Mouse (Mus musculus): Measurements from ENCODE around the gene Mmab.
A peak's percentile ranks its signal among the peaks of the same experiment; 100 is the strongest.

Mmab gene

DNA sequence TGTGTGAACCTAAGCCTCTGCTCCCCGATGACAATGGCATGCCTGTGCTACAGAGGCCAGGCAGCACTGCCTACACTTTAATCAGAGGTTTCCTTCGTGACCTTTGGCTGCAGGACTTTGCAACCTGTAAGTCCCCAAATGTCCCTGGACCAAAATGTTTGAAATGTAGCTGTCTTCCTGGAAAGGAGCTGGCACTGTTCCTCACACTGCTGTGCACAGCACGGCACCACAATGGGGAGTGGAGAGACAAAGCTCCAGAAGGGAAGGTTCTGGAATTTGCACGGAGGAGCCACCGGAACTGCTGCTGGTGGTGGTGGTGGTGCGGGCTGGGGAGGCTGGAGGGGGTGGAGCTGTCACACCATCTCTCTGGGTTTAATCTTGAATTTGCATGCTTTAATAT, 17.1 kb downstream of the Mmab start:
- DNase-seq = no peak

DNA sequence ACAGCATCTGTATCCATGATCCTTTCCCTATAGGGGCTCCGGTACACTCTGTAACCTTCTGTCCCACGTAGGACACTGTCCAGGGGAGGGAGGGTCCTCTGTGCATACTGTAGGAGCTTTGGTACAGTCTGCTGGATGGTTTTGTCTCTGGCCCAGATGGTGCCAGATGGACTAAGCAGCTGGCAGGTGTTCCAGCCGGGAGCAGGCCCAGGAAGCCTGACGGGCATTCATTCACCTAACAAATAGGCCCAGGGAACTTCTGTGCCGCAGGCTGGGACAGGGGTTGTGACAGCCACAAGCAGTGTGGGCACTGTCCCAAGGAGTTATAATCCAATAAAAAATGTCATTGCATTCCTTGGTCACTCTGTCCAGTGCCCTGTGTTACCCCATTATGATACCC, 19.9 kb downstream of the Mmab start:
- DNase-seq = no peak

DNA sequence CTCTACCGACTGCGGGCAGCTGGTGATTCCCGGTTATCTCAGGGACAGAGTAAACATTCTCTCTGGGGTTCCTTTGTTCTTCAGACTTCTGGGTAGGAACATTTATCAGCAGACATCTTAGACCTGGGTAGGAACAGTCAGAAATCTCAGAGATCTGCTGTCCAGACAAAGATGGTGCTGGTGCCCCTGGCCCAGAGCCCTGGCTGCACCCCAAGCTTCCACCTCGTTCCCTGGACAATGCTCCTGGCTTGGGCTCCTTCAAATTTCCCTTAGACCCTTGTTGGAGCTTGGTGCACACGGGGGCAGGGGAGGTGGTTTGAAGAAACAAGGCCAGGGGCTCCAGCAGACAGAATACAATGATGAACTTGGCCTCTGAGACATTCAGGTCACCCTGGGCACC, 21.3 kb downstream of the Mmab start:
- DNase-seq = no peak

- DNase-seq = peak; percentile 28
Observed at GRCm38 (mm10) chr5:114421561-114422298, 22.1 kb downstream of the Mmab start.

- DNase-seq = no peak
Observed at GRCm38 (mm10) chr5:114418541-114418940, 25.3 kb downstream of the Mmab start.

GRCm38 (mm10) chr5:114416855-114417254, 27.0 kb downstream of the Mmab start:
- no peak for DNase-seq

GRCm38 (mm10) chr5:114415606-114416005, 28.3 kb downstream of the Mmab start:
- DNase-seq = no peak

DNA sequence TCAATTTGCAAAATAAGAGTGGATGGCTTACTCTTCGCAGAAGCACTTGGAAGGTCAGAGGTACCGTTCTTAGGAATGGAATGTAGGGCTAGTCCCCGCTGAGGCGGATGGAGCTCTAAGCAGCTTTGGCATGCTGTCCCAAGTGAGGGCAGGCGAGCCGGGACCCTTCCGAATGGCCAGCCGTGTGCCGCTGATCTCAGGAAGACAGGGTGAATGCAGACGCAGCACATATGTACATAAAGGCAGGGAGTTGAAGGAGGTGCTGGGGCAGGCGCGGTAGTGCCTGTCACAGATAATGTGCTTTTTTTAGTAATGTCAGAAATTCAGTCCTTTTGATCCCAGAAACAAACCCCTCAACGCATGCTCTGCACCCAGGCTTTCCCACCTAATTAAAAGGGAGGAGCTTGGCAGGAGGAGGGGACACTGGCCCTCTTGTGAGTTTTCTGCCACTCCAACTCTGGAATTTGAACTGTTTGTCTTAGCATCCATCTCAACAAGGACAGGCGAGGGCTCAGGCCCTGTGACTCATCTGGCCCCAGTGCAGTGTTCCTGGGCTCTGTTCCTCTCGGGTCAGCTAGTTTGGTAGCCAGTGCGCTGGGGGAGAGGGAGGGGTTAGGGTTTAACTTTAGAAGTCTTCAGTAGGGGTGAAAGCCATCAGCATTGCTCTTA, 30.7 kb downstream of the Mmab start:
- DNase-seq = peak; percentile 81

GRCm38 (mm10) chr5:114412361-114412998, 31.4 kb downstream of the Mmab start:
- peak; percentile 45 for DNase-seq

DNA sequence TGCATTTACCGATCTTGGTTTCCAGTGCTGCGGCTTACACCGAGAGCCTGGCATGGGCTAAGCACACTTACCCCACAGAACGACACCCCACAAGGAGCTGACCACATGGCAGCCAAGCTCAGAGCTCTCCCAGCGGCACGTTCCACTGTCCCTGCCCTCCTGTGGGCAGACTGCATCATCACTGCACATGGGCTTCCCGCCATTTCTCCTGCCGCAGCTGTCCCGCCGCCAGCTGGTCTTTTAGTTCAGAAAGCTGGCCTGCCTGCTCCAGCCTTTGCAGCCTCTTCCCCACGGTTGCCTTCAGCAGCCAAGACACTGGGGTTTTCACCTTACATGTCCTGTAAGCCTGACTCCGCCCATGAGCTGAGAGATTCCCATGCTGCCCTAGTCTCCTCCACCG, 33.4 kb downstream of the Mmab start:
- DNase-seq = no peak

GRCm38 (mm10) chr5:114408846-114409245, 35.0 kb downstream of the Mmab start:
- DNase-seq = no peak

- DNase-seq = peak; percentile 38
Observed at GRCm38 (mm10) chr5:114407810-114408209, 36.0 kb downstream of the Mmab start.

DNA sequence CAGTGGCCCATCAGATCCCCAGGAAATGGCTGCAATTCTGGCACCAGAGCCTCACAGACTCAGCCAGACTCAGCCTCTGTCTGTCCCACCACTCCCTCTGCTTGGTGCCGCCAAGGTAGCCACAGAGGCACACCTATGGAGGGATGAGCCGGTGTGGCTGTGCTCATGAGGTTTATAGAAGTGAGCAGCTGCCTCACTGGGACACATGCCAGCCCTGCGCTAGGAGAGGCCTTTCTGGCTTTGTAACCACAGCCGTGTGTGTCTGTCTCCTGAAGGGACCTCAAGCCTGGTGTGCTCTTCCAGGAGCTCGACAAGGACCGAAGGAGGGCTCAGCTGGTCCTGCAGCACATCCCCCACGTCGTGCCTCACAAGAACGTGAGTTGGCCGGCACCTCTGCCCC, 36.6 kb downstream of the Mmab start:
- no peak for DNase-seq

GRCm38 (mm10) chr5:114406592-114406991, 37.3 kb downstream of the Mmab start:
- no peak for DNase-seq

GRCm38 (mm10) chr5:114393169-114393568, 50.7 kb downstream of the Mmab start:
- DNase-seq = no peak

- DNase-seq = no peak
Observed at GRCm38 (mm10) chr5:114384448-114384847, 59.4 kb downstream of the Mmab start.

- DNase-seq = peak; percentile 56
Observed at GRCm38 (mm10) chr5:114383184-114383904, 60.5 kb downstream of the Mmab start.

Data from lung, postnatal 10 days (tissue).